Mouse (Mus musculus): ENCODE results near the gene Mrtfb. TPM values are rescaled to one million over a fixed set of nuclear protein-coding genes. Genes with fewer than 3 reads are reported as not detected.

Gene Mrtfb
- polyA plus RNA-seq, 1 experiment from 2014 or later = 13.6 TPM

DNA sequence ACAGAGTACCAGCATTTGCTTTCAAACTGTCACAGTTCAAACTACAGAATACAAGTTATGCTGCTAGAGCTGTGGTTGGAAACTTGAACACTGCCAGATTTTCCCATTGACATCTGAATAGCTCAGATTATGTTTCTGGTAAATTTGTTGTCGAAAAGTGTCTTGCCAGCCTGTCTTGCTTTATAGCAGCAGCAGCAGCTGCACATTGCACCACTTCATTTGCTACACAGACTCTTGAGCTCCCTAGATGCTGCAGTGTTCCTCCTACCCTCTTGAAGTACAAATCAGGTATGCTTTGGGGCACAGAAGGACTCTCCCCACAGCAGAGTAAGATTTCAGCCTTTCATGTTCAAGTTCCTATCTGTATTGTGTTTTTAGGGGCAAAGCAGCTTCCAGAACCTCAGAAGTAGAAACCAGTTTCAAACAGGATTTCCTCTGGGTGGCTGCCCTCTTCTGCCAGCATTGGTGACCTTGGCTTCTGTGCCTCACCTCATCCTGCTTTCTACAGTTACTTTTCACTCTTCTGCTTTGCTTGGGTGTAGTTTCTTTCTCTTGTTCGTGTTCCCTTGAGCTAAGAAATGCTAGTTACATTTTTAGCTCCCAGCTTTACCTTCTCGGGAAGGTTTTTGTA is 49.9 kb downstream of the Mrtfb start:
- Histone ChIP-seq H3K9ac (ENCODE audit: low read length) (no peak overlapping the region), H3K4me1 (ENCODE audit: control insufficient read depth, insufficient read depth, low read length) (no peaks in the 10 kb centered on the region), H3K36me3 (ENCODE audit: control insufficient read depth, insufficient read depth, low read length) (no peaks in the 10 kb centered on the region), H3K4me2 (ENCODE audit: low read length) (no peak overlapping the region), H3K27me3 (replicated peaks; ENCODE audit: control insufficient read depth, insufficient read depth, low read length) (no peaks in the 10 kb centered on the region), H3K9me3 (replicated peaks; ENCODE audit: control insufficient read depth, low read length) (no peaks in the 10 kb centered on the region), H3K4me3 (ENCODE audit: low read depth, low read length) (no peak overlapping the region), H3K27ac (ENCODE audit: low read depth, low read length) (no peak overlapping the region)
- WGBS = 90% methylated on average over 3 of the region's 3 CpGs
- no peak for DNase-seq (ENCODE audit: low spot score)
- ATAC-seq = no peak

DNA sequence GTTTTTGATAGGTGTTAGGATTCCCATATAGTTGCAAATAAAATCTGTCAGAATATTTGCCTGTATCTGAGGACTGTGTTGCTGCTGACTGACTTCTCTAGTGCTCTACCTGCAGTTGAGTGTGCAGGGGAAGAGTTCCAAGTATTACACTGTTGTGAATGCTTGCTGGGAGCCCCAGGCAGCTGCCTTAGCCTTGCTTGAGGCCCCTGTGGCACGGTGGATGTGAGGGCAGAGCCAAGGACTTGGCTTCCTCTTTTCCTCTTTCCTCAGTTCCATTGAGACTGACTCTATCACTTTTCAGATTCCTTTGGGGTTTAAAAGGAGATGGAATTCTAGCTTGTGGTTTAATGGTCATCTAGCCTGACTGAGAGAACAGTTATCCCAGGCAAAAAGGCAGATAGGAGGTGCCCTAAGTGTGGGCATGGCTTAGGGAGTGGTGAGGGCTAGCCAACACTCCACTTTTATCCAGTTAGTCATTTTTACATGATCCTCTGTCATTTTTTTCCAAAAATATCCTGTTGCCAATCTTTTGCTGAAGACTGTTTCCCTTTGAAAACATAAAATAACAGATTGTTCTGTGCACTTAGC is 53.9 kb downstream of the Mrtfb start:
- H3K27me3 ChIP-seq (replicated peaks; ENCODE audit: control insufficient read depth, insufficient read depth, low read length) = no peaks in the 10 kb centered on the region
- no peak overlapping the region for H3K4me3 ChIP-seq (ENCODE audit: low read depth, low read length)
- DNase-seq (ENCODE audit: low spot score) = no peak
- no peak overlapping the region for H3K9ac ChIP-seq (ENCODE audit: low read length)
- H3K36me3 ChIP-seq (ENCODE audit: control insufficient read depth, insufficient read depth, low read length) = no peaks in the 10 kb centered on the region
- H3K4me1 ChIP-seq (ENCODE audit: control insufficient read depth, insufficient read depth, low read length) = no peaks in the 10 kb centered on the region
- no peaks in the 10 kb centered on the region for H3K9me3 ChIP-seq (replicated peaks; ENCODE audit: control insufficient read depth, low read length)
- ATAC-seq = no peak
- WGBS = 81% methylated on average over 1 of the region's 1 CpGs
- no peak overlapping the region for H3K27ac ChIP-seq (ENCODE audit: low read depth, low read length)
- no peak overlapping the region for H3K4me2 ChIP-seq (ENCODE audit: low read length)

DNA sequence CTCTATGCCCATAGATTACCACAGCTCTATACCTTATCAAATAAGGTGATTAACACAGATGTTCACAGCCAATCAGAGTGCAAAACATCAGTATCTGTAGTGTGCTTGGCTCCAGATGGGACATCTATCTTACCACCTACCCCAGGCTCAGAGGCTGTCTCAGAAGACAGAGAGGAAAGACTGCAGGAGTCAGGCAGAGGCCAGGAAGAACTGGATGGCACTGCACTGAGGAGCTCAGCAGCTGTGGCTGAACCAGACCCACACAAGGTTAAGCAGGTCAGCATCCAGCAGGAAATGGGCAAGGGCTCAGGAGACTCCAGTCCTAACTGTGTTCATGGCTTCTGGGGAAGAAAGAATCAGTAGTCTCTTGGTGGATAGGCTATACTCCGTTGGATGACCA is 55.1 kb downstream of the Mrtfb start:
- Histone ChIP-seq H3K9ac (ENCODE audit: low read length) (no peak overlapping the region), H3K27me3 (replicated peaks; ENCODE audit: control insufficient read depth, insufficient read depth, low read length) (no peaks in the 10 kb centered on the region), H3K36me3 (ENCODE audit: control insufficient read depth, insufficient read depth, low read length) (no peaks in the 10 kb centered on the region), H3K4me3 (ENCODE audit: low read depth, low read length) (no peak overlapping the region), H3K4me2 (ENCODE audit: low read length) (no peak overlapping the region), H3K27ac (ENCODE audit: low read depth, low read length) (no peak overlapping the region), H3K9me3 (replicated peaks; ENCODE audit: control insufficient read depth, low read length) (no peaks in the 10 kb centered on the region), H3K4me1 (ENCODE audit: control insufficient read depth, insufficient read depth, low read length) (no peaks in the 10 kb centered on the region)
- ATAC-seq = no peak
- 81% methylated on average over 1 of the region's 1 CpGs for WGBS
- DNase-seq (ENCODE audit: low spot score) = no peak

DNA sequence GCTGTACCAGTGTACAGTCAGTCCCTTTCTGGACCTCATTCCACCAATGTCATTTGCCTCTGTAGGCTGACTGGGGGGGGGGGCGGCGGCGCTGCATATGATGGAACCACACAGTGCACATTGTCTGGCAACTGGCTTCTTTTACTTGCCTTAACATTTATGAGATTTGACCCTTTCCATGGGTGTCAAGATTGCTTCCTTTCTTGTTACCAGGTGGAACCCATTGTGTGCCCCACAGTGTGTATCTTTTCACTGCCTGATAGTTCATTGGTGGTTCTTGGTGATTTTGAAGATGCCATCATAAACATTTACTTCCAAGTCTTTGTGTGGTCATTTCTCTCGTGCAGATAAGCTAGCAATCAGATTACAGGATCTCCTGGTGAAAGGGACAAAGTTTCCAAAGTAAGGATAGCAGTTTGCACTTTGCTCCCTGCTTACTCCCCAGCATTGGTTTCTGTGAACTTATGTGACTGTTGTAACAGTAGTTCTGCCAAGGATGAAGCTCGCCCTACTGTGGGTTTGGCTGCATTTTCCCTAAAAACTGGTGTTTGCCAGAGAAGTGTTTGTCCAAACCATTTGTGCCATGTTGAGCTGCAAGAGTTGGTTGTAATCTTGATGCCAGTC is 56.9 kb downstream of the Mrtfb start:
- H3K4me2 ChIP-seq (ENCODE audit: low read length) = no peak overlapping the region
- 88% methylated on average over 5 of the region's 5 CpGs for WGBS
- H3K9me3 ChIP-seq (replicated peaks; ENCODE audit: control insufficient read depth, low read length) = no peaks in the 10 kb centered on the region
- H3K9ac ChIP-seq (ENCODE audit: low read length) = no peak overlapping the region
- H3K27me3 ChIP-seq (replicated peaks; ENCODE audit: control insufficient read depth, insufficient read depth, low read length) = no peaks in the 10 kb centered on the region
- no peak for DNase-seq (ENCODE audit: low spot score)
- no peak overlapping the region for H3K27ac ChIP-seq (ENCODE audit: low read depth, low read length)
- no peak for ATAC-seq
- no peaks in the 10 kb centered on the region for H3K4me1 ChIP-seq (ENCODE audit: control insufficient read depth, insufficient read depth, low read length)
- H3K4me3 ChIP-seq (ENCODE audit: low read depth, low read length) = no peak overlapping the region
- no peaks in the 10 kb centered on the region for H3K36me3 ChIP-seq (ENCODE audit: control insufficient read depth, insufficient read depth, low read length)

DNA sequence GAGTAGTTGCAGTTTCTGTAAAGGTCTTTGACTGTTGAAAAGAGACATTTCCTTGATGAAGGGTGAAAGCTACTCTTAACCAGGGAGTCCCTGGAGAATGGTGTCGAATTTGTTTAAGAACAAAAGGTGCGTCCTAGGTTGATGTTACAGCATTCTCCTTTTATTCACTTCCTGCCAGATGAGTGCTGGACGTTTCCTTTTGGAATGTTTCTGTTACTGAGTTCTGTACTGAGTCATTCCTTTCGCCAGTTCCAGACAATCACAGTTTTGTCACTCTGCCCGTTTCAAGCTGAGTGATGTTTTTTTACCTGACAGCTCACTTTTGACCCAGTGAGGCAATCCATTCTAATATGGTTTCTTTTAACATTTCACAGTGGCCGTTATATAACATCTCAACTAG is 67.5 kb downstream of the Mrtfb start:
- Histone ChIP-seq H3K9ac (ENCODE audit: low read length) (no peak overlapping the region), H3K4me1 (ENCODE audit: control insufficient read depth, insufficient read depth, low read length) (no peaks in the 10 kb centered on the region), H3K4me2 (ENCODE audit: low read length) (no peak overlapping the region), H3K27me3 (replicated peaks; ENCODE audit: control insufficient read depth, insufficient read depth, low read length) (no peaks in the 10 kb centered on the region), H3K9me3 (replicated peaks; ENCODE audit: control insufficient read depth, low read length) (no peaks in the 10 kb centered on the region), H3K4me3 (ENCODE audit: low read depth, low read length) (no peak overlapping the region), H3K36me3 (ENCODE audit: control insufficient read depth, insufficient read depth, low read length) (peaks cover 4% of the 10 kb centered on the region; the same call in 1 of the 2 replicates), H3K27ac (ENCODE audit: low read depth, low read length) (no peak overlapping the region)
- ATAC-seq (no peak), DNase-seq (ENCODE audit: low spot score) (no peak)
- WGBS = 38% methylated on average over 6 of the region's 6 CpGs

DNA sequence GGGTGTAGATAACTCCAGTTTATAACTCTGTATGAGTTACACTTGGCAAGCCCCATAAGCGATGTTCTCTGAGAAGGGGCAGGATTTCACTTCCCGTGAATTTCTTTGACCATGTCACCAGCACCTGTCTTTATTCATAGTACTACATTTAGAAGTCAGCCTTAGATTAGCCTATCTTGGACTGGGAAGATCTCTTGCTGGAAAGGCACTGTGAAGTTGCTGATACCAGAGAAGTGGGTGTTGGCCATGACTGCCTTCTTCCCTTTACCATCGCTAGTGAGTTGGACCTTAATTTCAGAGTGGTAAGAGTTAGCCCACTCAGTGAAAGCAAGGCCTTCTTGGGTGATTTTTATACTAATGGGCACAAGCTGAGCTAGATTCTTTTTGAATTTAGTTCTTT is 70.3 kb downstream of the Mrtfb start:
- no peak overlapping the region for H3K27ac ChIP-seq (ENCODE audit: low read depth, low read length)
- no peak overlapping the region for H3K9ac ChIP-seq (ENCODE audit: low read length)
- 99% methylated on average over 3 of the region's 3 CpGs for WGBS
- ATAC-seq (no peak), DNase-seq (ENCODE audit: low spot score) (no peak)
- no peaks in the 10 kb centered on the region for H3K4me1 ChIP-seq (ENCODE audit: control insufficient read depth, insufficient read depth, low read length)
- H3K4me3 ChIP-seq (ENCODE audit: low read depth, low read length) = no peak overlapping the region
- H3K36me3 ChIP-seq (ENCODE audit: control insufficient read depth, insufficient read depth, low read length) = peaks cover 4% of the 10 kb centered on the region; the same call in 1 of the 2 replicates
- H3K27me3 ChIP-seq (replicated peaks; ENCODE audit: control insufficient read depth, insufficient read depth, low read length) = no peaks in the 10 kb centered on the region
- no peak overlapping the region for H3K4me2 ChIP-seq (ENCODE audit: low read length)
- no peaks in the 10 kb centered on the region for H3K9me3 ChIP-seq (replicated peaks; ENCODE audit: control insufficient read depth, low read length)

DNA sequence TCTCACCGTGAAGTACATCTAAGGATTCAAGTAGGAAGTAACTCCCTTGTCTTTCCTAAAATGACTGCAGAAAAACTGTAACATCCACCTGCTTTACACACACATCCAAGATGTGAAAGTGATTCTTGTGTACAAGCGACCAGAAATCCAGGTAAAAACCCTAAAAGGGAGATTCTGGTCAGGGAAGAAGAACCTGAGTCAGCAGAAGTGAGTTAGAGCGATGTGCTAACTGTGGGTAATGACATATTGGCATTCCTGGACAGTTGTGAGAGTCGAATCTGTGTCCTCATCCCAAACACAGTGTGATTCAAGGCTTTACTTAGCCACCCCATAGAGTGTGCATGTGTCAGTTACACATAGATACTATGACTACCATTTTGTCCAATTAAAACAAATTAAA is 72.4 kb downstream of the Mrtfb start:
- Histone ChIP-seq H3K27ac (ENCODE audit: low read depth, low read length) (no peak overlapping the region), H3K9me3 (replicated peaks; ENCODE audit: control insufficient read depth, low read length) (no peaks in the 10 kb centered on the region), H3K4me3 (ENCODE audit: low read depth, low read length) (no peak overlapping the region), H3K4me2 (ENCODE audit: low read length) (no peak overlapping the region), H3K27me3 (replicated peaks; ENCODE audit: control insufficient read depth, insufficient read depth, low read length) (no peaks in the 10 kb centered on the region), H3K9ac (ENCODE audit: low read length) (no peak overlapping the region), H3K36me3 (ENCODE audit: control insufficient read depth, insufficient read depth, low read length) (peaks cover 4% of the 10 kb centered on the region; the same call in 1 of the 2 replicates), H3K4me1 (ENCODE audit: control insufficient read depth, insufficient read depth, low read length) (no peaks in the 10 kb centered on the region)
- 92% methylated on average over 4 of the region's 4 CpGs for WGBS
- ATAC-seq (no peak), DNase-seq (ENCODE audit: low spot score) (no peak)

DNA sequence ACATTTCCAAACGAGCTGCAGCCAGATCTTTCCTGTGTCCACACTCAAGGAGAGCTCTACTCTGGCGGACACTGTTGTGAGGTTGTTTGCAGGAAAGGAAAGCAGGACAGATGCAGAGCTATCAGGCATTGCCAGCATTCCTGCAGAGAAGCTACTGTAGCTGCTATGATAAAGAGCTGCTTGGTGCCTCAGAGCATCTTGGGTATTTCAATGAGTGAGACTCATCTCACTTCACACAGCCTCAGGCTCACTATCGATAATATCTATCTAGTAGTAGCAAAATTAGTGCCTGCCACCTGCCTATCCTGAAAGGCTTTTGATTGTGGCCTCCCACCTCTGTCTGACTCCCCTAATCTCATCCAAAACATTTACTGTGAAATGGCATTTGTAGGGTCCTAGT is 73.4 kb downstream of the Mrtfb start:
- WGBS = 70% methylated on average over 3 of the region's 3 CpGs
- Histone ChIP-seq H3K9ac (ENCODE audit: low read length) (no peak overlapping the region), H3K9me3 (replicated peaks; ENCODE audit: control insufficient read depth, low read length) (no peaks in the 10 kb centered on the region), H3K36me3 (ENCODE audit: control insufficient read depth, insufficient read depth, low read length) (peaks cover 4% of the 10 kb centered on the region; the same call in 1 of the 2 replicates), H3K4me3 (ENCODE audit: low read depth, low read length) (no peak overlapping the region), H3K4me1 (ENCODE audit: control insufficient read depth, insufficient read depth, low read length) (no peaks in the 10 kb centered on the region), H3K27ac (ENCODE audit: low read depth, low read length) (no peak overlapping the region), H3K4me2 (ENCODE audit: low read length) (no peak overlapping the region), H3K27me3 (replicated peaks; ENCODE audit: control insufficient read depth, insufficient read depth, low read length) (no peaks in the 10 kb centered on the region)
- ATAC-seq (0 out of 2 replicates have a peak, but pooled peaks have one; percentile 29), DNase-seq (ENCODE audit: low spot score) (no peak)

DNA sequence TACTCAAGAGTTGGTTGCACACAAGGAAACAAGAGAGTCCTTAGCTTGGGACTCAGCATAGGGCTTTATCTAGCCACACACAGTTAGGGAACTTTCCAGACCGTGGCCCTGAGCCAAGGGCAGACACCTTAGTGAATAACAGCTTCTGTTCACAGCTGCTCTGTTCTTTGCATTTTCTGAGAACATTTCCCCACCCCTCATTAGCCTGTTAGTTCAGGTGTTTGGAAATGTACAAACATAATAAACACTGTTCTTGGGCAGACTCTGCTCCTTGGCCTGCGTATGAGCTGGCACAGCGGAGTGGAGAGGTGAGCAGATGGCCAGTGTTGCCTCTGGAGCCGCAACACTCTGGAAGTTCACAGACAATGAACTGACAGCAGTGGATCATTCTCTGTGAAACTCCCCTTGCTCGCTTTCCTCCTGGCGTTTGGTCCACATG is 74.0 kb downstream of the Mrtfb start:
- Histone ChIP-seq H3K27me3 (replicated peaks; ENCODE audit: control insufficient read depth, insufficient read depth, low read length) (no peaks in the 10 kb centered on the region), H3K9ac (ENCODE audit: low read length) (no peak overlapping the region), H3K36me3 (ENCODE audit: control insufficient read depth, insufficient read depth, low read length) (peaks cover 4% of the 10 kb centered on the region; the same call in 1 of the 2 replicates), H3K9me3 (replicated peaks; ENCODE audit: control insufficient read depth, low read length) (no peaks in the 10 kb centered on the region), H3K4me3 (ENCODE audit: low read depth, low read length) (no peak overlapping the region), H3K4me2 (ENCODE audit: low read length) (no peak overlapping the region), H3K4me1 (ENCODE audit: control insufficient read depth, insufficient read depth, low read length) (no peaks in the 10 kb centered on the region), H3K27ac (ENCODE audit: low read depth, low read length) (no peak overlapping the region)
- 50% methylated on average over 6 of the region's 6 CpGs for WGBS
- DNase-seq (ENCODE audit: low spot score) (peak; percentile 29), ATAC-seq (peak; percentile 54; the same call in 1 of the 2 replicates)

Measured in forebrain, embryonic 14.5 days (tissue).